Mouse (Mus musculus) lung, postnatal 0 days (tissue): ENCODE measurements at regions not wholly inside any gene's neighbourhood (a gene's known extent, or its start where the extent isn't known, plus 50 kb on each side); places are given as distances from the start of the nearest gene placed in this dataset.

ENCODE experiments used
- CTCF ChIP-seq: IDR thresholded peaks from 2 replicates; pipeline ENCODE4 v1.5.1; 2016; ENCODE audit warnings: antibody characterized with exemption, mild to moderate bottlenecking
- EP300 ChIP-seq: IDR thresholded peaks from 2 replicates; pipeline ENCODE4 v1.6.1; 2016; ENCODE audit warnings: antibody characterized with exemption, mild to moderate bottlenecking, control low read depth

- TF ChIP-seq EP300 (no peak), CTCF (no peak)
Measured at GRCm38 (mm10) chr2:159734576-159734975, 599.4 kb downstream of the Gm826 start.
